Mouse (Mus musculus) retina, adult 2 months (tissue): Measurements from ENCODE around the gene Ankrd63.
A peak's percentile ranks its signal among the peaks of the same experiment; 100 is the strongest.
"Not testable (repeated sequence)": the region's sequence is repeated elsewhere in the genome, so short reads cannot be mapped to it uniquely, and the experiment has no call there.

Experiments
- DNase-seq: peaks from one replicate; pipeline ENCODE4 v3.0.0-alpha.2; 2012; ENCODE audit warnings: low read depth, low spot score

The Ankrd63 gene

DNA sequence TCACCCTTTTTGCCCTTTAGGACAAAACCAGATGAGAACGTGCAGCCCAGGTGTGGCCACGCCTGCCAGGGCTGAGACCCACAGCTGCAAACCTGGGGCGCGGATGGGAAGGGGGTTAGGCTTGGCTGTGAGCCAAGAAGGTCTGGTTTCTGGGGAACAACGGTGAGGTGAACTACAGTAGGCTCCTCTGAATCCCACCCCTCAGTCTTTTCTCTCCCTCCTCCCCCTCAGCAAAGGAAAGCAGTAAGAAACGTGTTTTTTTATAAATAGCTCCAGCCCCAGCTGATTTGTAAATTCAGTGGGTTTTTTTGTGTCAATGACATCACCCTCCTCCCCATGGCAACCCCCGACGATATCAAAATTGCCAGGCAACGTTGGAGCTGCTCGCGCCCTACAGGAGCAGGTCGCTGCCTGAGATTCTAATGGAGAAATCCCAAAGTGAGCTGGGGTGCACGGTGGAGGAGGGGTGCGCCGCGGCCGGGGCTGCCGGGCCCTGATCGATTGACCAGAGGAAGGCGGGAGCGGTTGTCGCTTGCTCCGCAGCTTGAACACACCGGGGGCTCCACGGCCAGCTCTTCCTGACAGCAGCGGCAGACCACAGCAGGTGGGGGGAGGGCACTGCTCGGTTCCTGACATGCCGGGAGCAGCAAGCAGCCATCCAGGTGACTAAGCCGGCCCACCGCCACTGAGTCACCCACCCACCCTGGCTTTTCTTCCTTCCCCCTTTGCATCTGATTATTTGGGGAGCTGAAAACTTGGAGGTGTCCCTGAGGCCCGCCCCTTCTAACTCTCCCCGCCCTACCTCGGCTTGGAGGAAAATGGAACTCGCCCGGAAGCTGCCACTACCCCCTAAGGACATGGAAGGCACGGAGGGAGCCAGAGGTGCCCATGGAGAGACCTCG is 40.6 kb downstream of the Ankrd63 start, which contains the start of gene Pak6:
Gene Pak6 (plus strand): TSS at position 402 of the 902 bp plus-strand sequence.
- no peak for DNase-seq

DNA sequence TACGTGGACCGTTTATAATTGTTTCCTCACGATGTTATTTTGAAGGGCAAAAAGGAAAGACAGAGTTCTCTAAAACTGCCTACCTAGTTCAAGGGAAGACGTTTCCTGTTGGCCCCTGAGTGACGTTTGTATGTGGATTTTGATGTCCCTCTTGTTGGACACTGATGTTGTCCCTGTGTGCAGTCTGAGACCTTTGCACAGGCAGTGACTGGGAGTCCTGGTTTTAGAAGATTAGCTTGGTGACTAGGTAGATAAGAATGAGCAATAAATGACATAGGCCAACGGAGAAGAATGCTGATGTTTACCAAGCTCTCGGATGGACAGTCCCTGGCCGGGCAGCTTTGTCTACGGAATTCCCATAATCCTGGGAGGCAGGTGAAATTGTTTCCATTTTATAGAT is 41.9 kb downstream of the Ankrd63 start:
- no peak for DNase-seq

DNA sequence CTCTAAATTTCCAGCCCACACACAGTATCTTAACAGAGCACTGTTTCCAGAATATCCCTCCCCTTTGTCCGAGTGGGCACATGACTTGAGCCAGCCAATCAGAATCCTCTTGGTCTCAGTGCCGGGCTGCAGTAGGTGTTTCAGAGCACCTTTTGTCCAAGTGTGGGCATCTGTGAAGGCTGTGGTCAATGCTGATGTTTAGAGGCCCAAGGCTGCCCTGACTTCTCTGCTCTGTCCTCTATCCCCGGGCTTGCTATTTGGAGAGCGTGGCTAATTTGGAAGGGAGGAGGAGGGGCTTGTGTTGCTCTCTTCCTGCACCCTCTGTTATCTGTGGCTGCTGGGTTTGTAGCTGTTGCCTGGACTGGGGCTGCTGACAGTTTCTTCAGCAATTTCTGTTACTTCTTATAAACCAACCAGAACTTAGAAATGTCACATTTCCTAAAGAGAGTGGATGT is 43.7 kb downstream of the Ankrd63 start:
- peak; percentile 15 for DNase-seq

DNA sequence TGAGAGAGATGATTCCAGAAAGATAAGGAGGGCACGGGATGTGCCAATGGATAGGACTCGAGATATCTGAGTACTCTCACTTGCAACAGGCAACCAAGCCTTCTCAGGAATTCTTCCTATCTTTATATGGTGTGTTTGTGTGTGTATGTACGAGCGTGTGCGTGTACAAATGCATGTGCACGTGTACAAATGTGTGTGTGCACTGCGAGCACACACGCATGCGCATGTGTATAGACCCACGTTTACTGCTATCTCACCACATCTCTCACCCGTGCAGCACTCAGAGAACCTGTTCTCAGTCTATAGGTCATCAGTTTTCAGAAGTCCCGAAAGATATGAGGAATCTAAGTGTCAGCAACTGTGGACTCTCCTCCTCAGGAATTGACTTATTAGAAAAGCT is 44.3 kb downstream of the Ankrd63 start:
- DNase-seq = no peak

DNA sequence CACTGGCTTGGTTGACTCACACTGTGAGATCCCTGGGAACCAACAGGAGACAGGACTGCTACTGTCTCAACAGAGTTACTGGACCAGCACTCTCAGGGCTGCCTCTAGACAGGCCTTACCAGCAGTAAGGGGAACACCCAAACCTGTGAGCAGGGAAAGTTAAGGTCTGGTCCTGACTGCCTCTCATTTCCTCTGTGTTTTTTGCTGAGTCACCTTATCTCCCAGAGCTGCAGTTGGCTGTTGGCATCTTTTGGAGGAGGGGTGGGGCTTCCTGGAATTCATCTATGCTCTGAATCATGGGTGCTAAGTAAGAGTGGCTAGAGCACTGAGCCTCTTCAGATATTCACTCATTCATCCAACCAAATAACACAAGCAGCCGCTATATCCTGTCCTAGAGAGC is 44.7 kb downstream of the Ankrd63 start:
- DNase-seq = no peak

DNA sequence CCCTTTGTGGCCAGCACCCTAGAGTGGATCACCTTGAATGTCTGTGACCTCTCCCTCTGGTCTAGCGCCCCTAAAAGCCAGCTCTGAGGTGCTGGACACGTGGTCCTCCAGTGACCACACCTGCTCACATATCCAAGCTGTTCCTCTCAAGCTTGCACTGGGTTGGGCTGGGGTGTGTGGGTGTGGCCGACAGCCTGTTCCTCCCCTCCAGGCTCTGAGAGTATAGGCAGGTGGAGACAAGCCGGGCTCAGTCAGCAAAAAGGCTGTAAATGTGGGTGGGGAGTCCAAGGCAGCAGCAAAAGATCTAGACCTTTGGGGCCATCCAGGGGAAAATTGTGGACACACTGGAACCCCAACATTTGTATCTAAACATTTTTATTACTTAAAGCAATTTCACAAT is 45.3 kb downstream of the Ankrd63 start:
- DNase-seq = no peak

DNA sequence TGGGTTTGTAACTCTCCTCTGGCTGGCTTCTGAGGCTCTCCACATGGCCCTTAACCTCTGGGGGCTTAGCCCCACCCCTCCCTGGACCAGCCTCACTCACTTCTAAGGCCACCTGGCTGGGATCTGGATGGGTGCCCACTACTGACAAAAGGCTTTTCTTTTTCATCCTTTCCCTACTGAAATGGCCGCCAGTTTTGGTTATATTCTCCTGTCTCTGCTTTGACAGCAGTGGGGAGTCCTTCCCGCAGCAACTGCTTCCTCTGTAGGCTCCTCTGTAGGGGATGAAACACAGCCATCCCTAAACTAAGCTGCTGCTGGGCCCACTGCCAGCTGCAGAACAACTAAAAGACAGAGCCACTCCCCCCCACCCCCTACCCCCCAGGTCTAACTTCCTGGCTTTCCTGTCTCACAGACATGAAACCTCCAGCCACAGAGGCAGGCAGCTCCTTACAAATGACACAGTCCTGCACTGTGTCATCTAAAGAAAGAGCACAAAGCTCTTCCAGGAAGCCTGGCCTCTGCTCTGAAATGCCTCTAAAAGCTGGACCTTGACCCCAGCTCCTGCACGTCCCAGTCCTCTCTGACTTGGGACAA is 47.0 kb downstream of the Ankrd63 start:
- no peak for DNase-seq

DNA sequence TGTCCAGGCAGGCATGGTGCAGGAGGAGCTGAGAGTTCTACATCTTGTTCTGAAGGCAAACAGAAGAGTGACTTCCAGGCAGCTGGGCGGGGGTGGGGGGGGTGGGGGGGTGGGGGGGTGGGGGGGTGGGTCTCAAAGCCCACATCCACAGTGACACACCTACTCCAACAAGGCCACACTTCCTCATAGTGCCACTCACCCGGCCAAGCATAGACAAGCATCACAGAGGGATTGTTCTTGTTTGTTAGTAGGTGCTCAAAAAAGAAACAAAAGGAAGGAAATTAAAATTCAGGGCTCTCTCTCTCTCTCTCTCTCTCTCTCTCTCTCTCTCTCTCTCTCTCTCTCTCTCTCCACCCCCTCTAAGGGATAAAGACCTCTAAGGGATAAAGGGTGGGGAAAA is 53.1 kb downstream of the Ankrd63 start:
- not testable (repeated sequence) for DNase-seq
